Mouse (Mus musculus): Measurements from ENCODE around the gene Atp13a3. TPM values are rescaled to one million over a fixed set of nuclear protein-coding genes. Genes with fewer than 3 reads are reported as not detected.

The Atp13a3 gene
- polyA plus RNA-seq, 1 experiment from 2014 or later = 7.8 TPM

DNA sequence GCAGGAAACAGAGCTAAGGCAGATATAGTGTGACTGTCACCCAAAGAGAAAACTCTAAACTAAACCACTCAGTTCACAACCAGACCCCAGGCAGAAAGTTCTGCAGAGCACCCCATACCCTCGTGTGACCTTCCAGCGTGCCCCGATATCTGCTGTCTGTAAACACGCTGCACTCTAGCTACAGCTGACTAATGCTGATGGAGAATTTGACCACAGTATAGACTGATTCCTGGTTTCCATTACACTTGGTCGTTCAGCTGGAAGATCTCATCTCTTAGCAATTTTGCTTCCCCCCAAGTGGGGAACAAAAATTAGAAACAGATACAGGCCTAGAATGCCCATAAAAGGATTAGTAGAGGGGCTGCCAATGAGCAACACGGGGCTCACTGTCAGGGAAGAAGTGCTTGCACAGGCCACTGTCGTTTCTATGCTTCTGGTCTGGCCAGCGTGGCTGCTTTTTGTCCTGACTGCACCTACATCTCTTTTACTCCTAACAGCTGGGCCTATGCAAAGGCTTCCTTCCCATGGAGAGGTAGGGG, 134.5 kb downstream of the Atp13a3 start:
- no peak for ATAC-seq (ENCODE audit: low FRiP score)
- Histone ChIP-seq H3K27ac (replicated peaks) (no peak overlapping the region), H3K4me1 (peaks cover 13% of the 10 kb centered on the region; the same call in 1 of the 2 replicates), H3K36me3 (no peaks in the 10 kb centered on the region), H3K4me2 (no peak overlapping the region), H3K9me3 (replicated peaks) (no peaks in the 10 kb centered on the region), H3K9ac (replicated peaks) (no peak overlapping the region), H3K27me3 (replicated peaks) (no peaks in the 10 kb centered on the region; the same call in 1 of the 2 replicates), H3K4me3 (replicated peaks) (no peak overlapping the region)
- WGBS = 79% methylated on average over 8 of the region's 8 CpGs

DNA sequence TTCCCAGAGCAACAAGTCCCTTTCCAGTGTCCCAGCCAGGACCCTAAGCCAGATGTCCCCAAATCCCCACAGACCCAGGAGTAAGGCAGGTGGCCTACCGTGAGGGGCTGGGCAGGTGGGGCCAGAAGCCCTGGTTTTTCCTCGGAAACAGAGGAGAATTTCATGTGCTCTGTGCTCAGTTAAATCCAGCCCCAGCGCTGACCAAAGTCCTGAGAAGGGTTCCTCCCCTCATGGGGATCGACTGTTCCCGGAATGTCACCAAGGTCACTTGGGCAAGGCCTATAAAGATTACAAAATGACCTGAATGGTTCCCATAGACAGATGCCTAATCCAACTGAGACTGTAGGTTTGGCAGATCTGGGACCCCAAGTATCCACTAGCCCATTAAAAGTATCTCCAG, 138.4 kb downstream of the Atp13a3 start, which contains the start of gene Cpn2:
TSS of gene Cpn2 (minus strand) at position 141 of the 400 bp plus-strand sequence.
- 77% methylated on average over 5 of the region's 5 CpGs for WGBS
- Histone ChIP-seq H3K4me1 (peaks cover 9% of the 10 kb centered on the region; the same call in 1 of the 2 replicates), H3K27me3 (replicated peaks) (no peaks in the 10 kb centered on the region)

GRCm38 (mm10) chr16:30266561-30266960, 139.2 kb downstream of the Atp13a3 start:
- Histone ChIP-seq H3K27ac (replicated peaks) (no peak overlapping the region), H3K4me2 (no peak overlapping the region), H3K27me3 (replicated peaks) (no peaks in the 10 kb centered on the region), H3K4me3 (replicated peaks) (no peak overlapping the region), H3K36me3 (no peaks in the 10 kb centered on the region), H3K9me3 (replicated peaks) (no peaks in the 10 kb centered on the region), H3K4me1 (peaks cover 1% of the 10 kb centered on the region; the same call in 1 of the 2 replicates), H3K9ac (replicated peaks) (no peak overlapping the region)
- no peak for ATAC-seq (ENCODE audit: low FRiP score)
- WGBS = 83% methylated on average over 5 of the region's 5 CpGs

More for the DNA sequence above, 138.4 kb downstream of the Atp13a3 start, which contains the start of gene Cpn2:
- Histone ChIP-seq H3K9me3 (replicated peaks) (no peaks in the 10 kb centered on the region), H3K4me2 (no peak within 1 kb of the TSS), H3K27ac (replicated peaks) (no peak within 1 kb of the TSS), H3K4me3 (replicated peaks) (no peak within 1 kb of the TSS), H3K9ac (replicated peaks) (no peak within 1 kb of the TSS), H3K36me3 (no peaks in the 10 kb centered on the region)
- no peak for ATAC-seq (ENCODE audit: low FRiP score)

DNA sequence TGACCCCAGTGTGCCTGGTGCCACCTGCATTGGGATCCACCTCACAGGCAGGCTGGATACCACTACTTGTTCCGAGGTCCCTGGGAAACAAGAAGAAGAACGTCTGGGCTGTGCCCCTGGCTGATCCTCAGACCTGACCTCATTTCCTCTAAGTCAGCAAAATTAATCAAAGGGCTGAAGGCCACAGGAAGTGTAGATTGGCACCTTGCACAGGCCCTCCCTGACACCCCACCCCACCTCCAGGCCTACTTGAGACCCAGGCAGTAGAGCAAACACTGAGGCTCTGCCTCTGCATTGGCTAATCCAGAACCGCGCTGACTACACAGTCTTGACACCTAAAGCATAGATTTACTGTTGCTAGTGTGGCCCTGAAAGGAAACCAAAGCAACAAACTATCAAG, 140.2 kb downstream of the Atp13a3 start:
- H3K4me1 ChIP-seq = no peaks in the 10 kb centered on the region
- no peak overlapping the region for H3K9ac ChIP-seq (replicated peaks)
- no peak for ATAC-seq (ENCODE audit: low FRiP score)
- no peak overlapping the region for H3K4me2 ChIP-seq
- no peaks in the 10 kb centered on the region for H3K9me3 ChIP-seq (replicated peaks)
- H3K27ac ChIP-seq (replicated peaks) = no peak overlapping the region
- no peaks in the 10 kb centered on the region for H3K27me3 ChIP-seq (replicated peaks)
- 84% methylated on average over 4 of the region's 4 CpGs for WGBS
- no peak overlapping the region for H3K4me3 ChIP-seq (replicated peaks)
- no peaks in the 10 kb centered on the region for H3K36me3 ChIP-seq

GRCm38 (mm10) chr16:30263156-30263555, 142.6 kb downstream of the Atp13a3 start:
- Histone ChIP-seq H3K36me3 (no peaks in the 10 kb centered on the region), H3K4me3 (replicated peaks) (no peak overlapping the region), H3K27me3 (replicated peaks) (0 out of 2 replicates have a peak, but pooled peaks cover 2% of the 10 kb centered on the region), H3K4me2 (no peak overlapping the region), H3K4me1 (no peaks in the 10 kb centered on the region), H3K9me3 (replicated peaks) (no peaks in the 10 kb centered on the region), H3K27ac (replicated peaks) (no peak overlapping the region), H3K9ac (replicated peaks) (no peak overlapping the region)
- WGBS = 70% methylated on average over 4 of the region's 4 CpGs
- ATAC-seq (ENCODE audit: low FRiP score) = no peak

- Histone ChIP-seq H3K4me3 (replicated peaks) (no peak overlapping the region), H3K4me2 (no peak overlapping the region), H3K36me3 (no peaks in the 10 kb centered on the region), H3K27me3 (replicated peaks) (0 out of 2 replicates have a peak, but pooled peaks cover 2% of the 10 kb centered on the region), H3K27ac (replicated peaks) (no peak overlapping the region), H3K4me1 (no peaks in the 10 kb centered on the region), H3K9me3 (replicated peaks) (no peaks in the 10 kb centered on the region), H3K9ac (replicated peaks) (no peak overlapping the region)
- 1% methylated on average over 2 of the region's 2 CpGs for WGBS
- no peak; the same call in 1 of the 2 replicates for ATAC-seq (ENCODE audit: low FRiP score)
These were observed 143.1 kb downstream of the Atp13a3 start for GRCm38 (mm10) chr16:30262664-30263063.

Other genes with a start within 250 kb of the Atp13a3 start
- not detected in 2 replicates for gene Cpn2, start 138.5 kb downstream of the Atp13a3 start, polyA plus RNA-seq (2015; fragmentation: Nextera tagmentation; extraction: Ambion mirVana)
- 0.37 and 0.43 TPM in 2 replicates for gene Lrrc15, start 122.7 kb downstream of the Atp13a3 start, polyA plus RNA-seq (2015; fragmentation: Nextera tagmentation; extraction: Ambion mirVana)
- gene Gp5, start 95.2 kb downstream of the Atp13a3 start, polyA plus RNA-seq (2015; fragmentation: Nextera tagmentation; extraction: Ambion mirVana) = 0.52 and 1.2 TPM in 2 replicates
- gene Tmem44, start 144.9 kb upstream of the Atp13a3 start, polyA plus RNA-seq (2015; fragmentation: Nextera tagmentation; extraction: Ambion mirVana) = 57.5 and 64.7 TPM in 2 replicates
- gene Lsg1, start 181.6 kb upstream of the Atp13a3 start, polyA plus RNA-seq (2015; fragmentation: Nextera tagmentation; extraction: Ambion mirVana) = 44.1 and 50.9 TPM in 2 replicates
- 23.1 and 24.7 TPM in 2 replicates for gene Fam43a, start 193.7 kb upstream of the Atp13a3 start, polyA plus RNA-seq (2015; fragmentation: Nextera tagmentation; extraction: Ambion mirVana)